Mouse (Mus musculus) embryonic fibroblast, embryonic 13.5 days (primary cell): ENCODE measurements at regions not wholly inside any gene's neighbourhood (a gene's known extent, or its start where the extent isn't known, plus 50 kb on each side); places are given as distances from the start of the nearest gene placed in this dataset.
"Not testable (repeated sequence)": the region's sequence is repeated elsewhere in the genome, so short reads cannot be mapped to it uniquely, and the experiment has no call there.

Source experiments
- CTCF ChIP-seq: IDR thresholded peaks from 2 replicates; pipeline ENCODE4 v1.5.1; 2011; ENCODE audit warnings: mild to moderate bottlenecking, control low read depth, low read length, moderate library complexity, borderline replicate concordance; ENCODE audit not compliant: insufficient read depth
- POLR2A ChIP-seq: IDR thresholded peaks from 2 replicates; pipeline ENCODE4 v1.6.1; 2011; ENCODE audit warnings: low read depth, mild to moderate bottlenecking, control low read depth, low read length, moderate library complexity

DNA sequence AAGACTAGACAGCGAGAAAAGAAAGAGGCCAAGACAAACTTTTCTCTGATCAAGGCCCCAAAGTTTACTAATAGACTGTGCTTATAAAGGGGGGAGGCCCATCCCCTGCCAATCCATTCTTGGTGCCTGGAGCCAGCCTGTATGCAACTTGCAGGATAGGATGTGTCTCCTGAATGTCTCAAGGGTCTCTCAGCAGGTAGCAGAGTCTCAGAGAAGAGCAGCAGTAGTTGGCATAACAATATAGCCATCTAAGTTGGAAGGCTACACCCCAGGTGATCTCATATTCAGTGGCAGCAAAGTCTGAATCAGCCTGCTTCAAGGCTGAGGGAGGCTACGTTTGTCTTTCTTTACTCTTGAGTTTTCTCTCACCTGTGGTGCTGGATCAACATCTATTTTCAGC lies 418.1 kb downstream of the Edem1 start:
- not testable (repeated sequence) for TF ChIP-seq CTCF, POLR2A
